19 mouse cellular contexts compared by ENCODE assay signal in the genomic region with DNA sequence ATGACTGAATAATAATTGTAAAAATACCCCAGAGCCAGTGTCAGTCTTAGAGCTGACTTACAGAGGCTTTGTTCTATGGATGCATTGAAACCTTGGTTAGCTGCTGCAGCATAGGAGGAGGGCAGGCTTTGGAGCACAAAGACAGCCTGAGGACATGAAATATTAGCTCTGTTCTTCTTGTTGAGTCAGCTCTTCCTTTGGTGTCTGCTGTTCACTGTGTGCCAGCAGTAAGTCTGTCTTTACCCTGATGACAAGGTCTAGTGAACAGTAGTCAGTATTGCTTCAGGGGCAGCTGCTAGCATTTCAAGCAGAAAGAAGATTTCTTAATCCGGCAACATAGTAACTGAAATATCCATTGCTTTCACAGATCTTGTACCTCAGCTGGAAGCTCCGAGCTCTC. TPM values are rescaled to one million over a fixed set of nuclear protein-coding genes. Genes with fewer than 3 reads are reported as not detected.
"Had no signal": no experiment of that assay in that cellular context is flagged by ENCODE, and none has a peak within 500 bp of the region (broad histone marks: within the 10 kb centered on the region; RNA-seq: fewer than 3 reads in every experiment).

No protein-coding gene starts in this region.

- DNase-seq: kidney, postnatal 14 days; left cerebral cortex, postnatal 4 days; lung, adult 18-20 months; lung, postnatal 4 days; retina, postnatal 1 day; right cerebral cortex, postnatal 4 days; spleen, adult 18-20 months; thymus, adult 18-20 months; thymus, postnatal 25 days had no signal

RNA-seq across cellular contexts. Expression of a gene that starts 47.1 kb away (rescaled TPM):
- total RNA-seq: megakaryocyte, adult 5-6 weeks had no signal

RNA-seq across cellular contexts. Expression of a gene that starts 48.4 kb away (rescaled TPM):
- total RNA-seq: layer of hippocampus, adult 8-10 months; layer of hippocampus, postnatal 14 days; left cerebral cortex, adult 18-20 months; left cerebral cortex, postnatal 10 days; left cerebral cortex, postnatal 4 days; megakaryocyte, adult 5-6 weeks had no signal
- polyA plus RNA-seq: large intestine, adult 2 months; midbrain, embryonic 10.5 days; midbrain, embryonic 15.5 days; neural tube, embryonic 13.5 days; stomach, embryonic 14.5 days had no signal

RNA-seq across cellular contexts. Expression of a gene that starts 56.5 kb away (rescaled TPM):
- total RNA-seq: layer of hippocampus, adult 8-10 months; layer of hippocampus, postnatal 14 days; left cerebral cortex, adult 18-20 months; left cerebral cortex, postnatal 10 days; left cerebral cortex, postnatal 4 days had no signal
- polyA plus RNA-seq: midbrain, embryonic 15.5 days had no signal
